Mouse (Mus musculus): ENCODE data around the gene Clec18a. TPM values are rescaled to one million over a fixed set of nuclear protein-coding genes. Genes with fewer than 3 reads are reported as not detected.

The Clec18a gene
- polyA plus RNA-seq, 1 experiment from 2014 or later: not detected

GRCm38 (mm10) chr8:111053827-111054518 lies 38.3 kb downstream of the Clec18a start:
- Histone ChIP-seq H3K27ac (ENCODE audit: low read depth) (no peak overlapping the region), H3K36me3 (ENCODE audit: control insufficient read depth, insufficient read depth, low read length) (peaks cover 76% of the 10 kb centered on the region), H3K9ac (ENCODE audit: low read length) (no peak overlapping the region), H3K9me3 (ENCODE audit: control insufficient read depth, low read length) (no peaks in the 10 kb centered on the region), H3K27me3 (replicated peaks; ENCODE audit: control insufficient read depth, insufficient read depth, low read length) (no peaks in the 10 kb centered on the region), H3K4me2 (ENCODE audit: low read length) (no peak overlapping the region), H3K4me1 (replicated peaks; ENCODE audit: control insufficient read depth, insufficient read depth, low read length) (peaks cover 13% of the 10 kb centered on the region), H3K4me3 (ENCODE audit: low read depth, low read length) (no peak overlapping the region)
- no peak for ATAC-seq (replicated peaks; ENCODE audit: low FRiP score, low TSS enrichment, low read depth)
- 96% methylated on average over 12 of the region's 12 CpGs for WGBS
- DNase-seq (ENCODE audit: low spot score): no peak

- H3K36me3 ChIP-seq (ENCODE audit: control insufficient read depth, insufficient read depth, low read length): peaks cover 100% of the 10 kb centered on the region
- H3K27ac ChIP-seq (ENCODE audit: low read depth): no peak overlapping the region
- WGBS: 94% methylated on average over 7 of the region's 7 CpGs
- DNase-seq (ENCODE audit: low spot score): no peak
- H3K4me2 ChIP-seq (ENCODE audit: low read length): no peak overlapping the region
- no peaks in the 10 kb centered on the region for H3K4me1 ChIP-seq (replicated peaks; ENCODE audit: control insufficient read depth, insufficient read depth, low read length)
- no peak overlapping the region for H3K9ac ChIP-seq (ENCODE audit: low read length)
- H3K4me3 ChIP-seq (ENCODE audit: low read depth, low read length): no peak overlapping the region
- no peaks in the 10 kb centered on the region for H3K27me3 ChIP-seq (replicated peaks; ENCODE audit: control insufficient read depth, insufficient read depth, low read length)
- no peak for ATAC-seq (replicated peaks; ENCODE audit: low FRiP score, low TSS enrichment, low read depth)
- no peaks in the 10 kb centered on the region for H3K9me3 ChIP-seq (ENCODE audit: control insufficient read depth, low read length)
These were observed 43.1 kb downstream of the Clec18a start for GRCm38 (mm10) chr8:111049106-111049505.

GRCm38 (mm10) chr8:111048694-111049093 lies 43.5 kb downstream of the Clec18a start:
- ATAC-seq (replicated peaks; ENCODE audit: low FRiP score, low TSS enrichment, low read depth) (no peak), DNase-seq (ENCODE audit: low spot score) (no peak)
- Histone ChIP-seq H3K27ac (ENCODE audit: low read depth) (no peak overlapping the region), H3K9ac (ENCODE audit: low read length) (no peak overlapping the region), H3K36me3 (ENCODE audit: control insufficient read depth, insufficient read depth, low read length) (peaks cover 100% of the 10 kb centered on the region), H3K4me2 (ENCODE audit: low read length) (no peak overlapping the region), H3K4me1 (replicated peaks; ENCODE audit: control insufficient read depth, insufficient read depth, low read length) (no peaks in the 10 kb centered on the region), H3K4me3 (ENCODE audit: low read depth, low read length) (no peak overlapping the region), H3K27me3 (replicated peaks; ENCODE audit: control insufficient read depth, insufficient read depth, low read length) (no peaks in the 10 kb centered on the region), H3K9me3 (ENCODE audit: control insufficient read depth, low read length) (no peaks in the 10 kb centered on the region)
- WGBS: 92% methylated on average over 2 of the region's 2 CpGs

GRCm38 (mm10) chr8:111044003-111044734 lies 48.1 kb downstream of the Clec18a start:
- H3K4me2 ChIP-seq (ENCODE audit: low read length): no peak overlapping the region
- no peaks in the 10 kb centered on the region for H3K9me3 ChIP-seq (ENCODE audit: control insufficient read depth, low read length)
- H3K27me3 ChIP-seq (replicated peaks; ENCODE audit: control insufficient read depth, insufficient read depth, low read length): no peaks in the 10 kb centered on the region
- DNase-seq (ENCODE audit: low spot score) (no peak), ATAC-seq (replicated peaks; ENCODE audit: low FRiP score, low TSS enrichment, low read depth) (no peak)
- no peak overlapping the region for H3K4me3 ChIP-seq (ENCODE audit: low read depth, low read length)
- H3K27ac ChIP-seq (ENCODE audit: low read depth): no peak overlapping the region
- H3K9ac ChIP-seq (ENCODE audit: low read length): no peak overlapping the region
- no peaks in the 10 kb centered on the region for H3K4me1 ChIP-seq (replicated peaks; ENCODE audit: control insufficient read depth, insufficient read depth, low read length)
- 57% methylated on average over 2 of the region's 2 CpGs for WGBS
- H3K36me3 ChIP-seq (ENCODE audit: control insufficient read depth, insufficient read depth, low read length): peaks cover 100% of the 10 kb centered on the region

- no peaks in the 10 kb centered on the region for H3K27me3 ChIP-seq (replicated peaks; ENCODE audit: control insufficient read depth, insufficient read depth, low read length)
- 93% methylated on average over 19 of the region's 19 CpGs for WGBS
These were observed 49.7 kb downstream of the Clec18a start for GRCm38 (mm10) chr8:111042546-111042945.

GRCm38 (mm10) chr8:111036591-111036990 lies 55.6 kb downstream of the Clec18a start:
- no peak for ATAC-seq (replicated peaks; ENCODE audit: low FRiP score, low TSS enrichment, low read depth)
- H3K9ac ChIP-seq (ENCODE audit: low read length): no peak overlapping the region
- 94% methylated on average over 15 of the region's 15 CpGs for WGBS

More at GRCm38 (mm10) chr8:111042546-111042945, 49.7 kb downstream of the Clec18a start:
- Histone ChIP-seq H3K4me3 (ENCODE audit: low read depth, low read length) (no peak overlapping the region), H3K4me1 (replicated peaks; ENCODE audit: control insufficient read depth, insufficient read depth, low read length) (no peaks in the 10 kb centered on the region), H3K27ac (ENCODE audit: low read depth) (no peak overlapping the region), H3K9ac (ENCODE audit: low read length) (no peak overlapping the region), H3K36me3 (ENCODE audit: control insufficient read depth, insufficient read depth, low read length) (peaks cover 100% of the 10 kb centered on the region), H3K4me2 (ENCODE audit: low read length) (no peak overlapping the region), H3K9me3 (ENCODE audit: control insufficient read depth, low read length) (no peaks in the 10 kb centered on the region)
- DNase-seq (ENCODE audit: low spot score): no peak
- no peak for ATAC-seq (replicated peaks; ENCODE audit: low FRiP score, low TSS enrichment, low read depth)

GRCm38 (mm10) chr8:111034276-111034675 lies 58.0 kb downstream of the Clec18a start:
- peak overlapping the region; percentile 81 for H3K9ac ChIP-seq (ENCODE audit: low read length)
- no peak for DNase-seq (ENCODE audit: low spot score)
- H3K27ac ChIP-seq (ENCODE audit: low read depth): peak overlapping the region; percentile 72
- no peaks in the 10 kb centered on the region for H3K9me3 ChIP-seq (ENCODE audit: control insufficient read depth, low read length)
- H3K4me3 ChIP-seq (ENCODE audit: low read depth, low read length): peak overlapping the region; percentile 77
- 18% methylated on average over 12 of the region's 12 CpGs for WGBS
- ATAC-seq (replicated peaks; ENCODE audit: low FRiP score, low TSS enrichment, low read depth): peak; percentile 26; the same call in 1 of the 2 replicates
- H3K27me3 ChIP-seq (replicated peaks; ENCODE audit: control insufficient read depth, insufficient read depth, low read length): no peaks in the 10 kb centered on the region
- peak overlapping the region; percentile 79 for H3K4me2 ChIP-seq (ENCODE audit: low read length)
- H3K36me3 ChIP-seq (ENCODE audit: control insufficient read depth, insufficient read depth, low read length): peaks cover 28% of the 10 kb centered on the region
- peaks cover 11% of the 10 kb centered on the region for H3K4me1 ChIP-seq (replicated peaks; ENCODE audit: control insufficient read depth, insufficient read depth, low read length)

More at GRCm38 (mm10) chr8:111036591-111036990, 55.6 kb downstream of the Clec18a start:
- H3K4me1 ChIP-seq (replicated peaks; ENCODE audit: control insufficient read depth, insufficient read depth, low read length): peaks cover 11% of the 10 kb centered on the region
- H3K36me3 ChIP-seq (ENCODE audit: control insufficient read depth, insufficient read depth, low read length): peaks cover 51% of the 10 kb centered on the region
- H3K4me2 ChIP-seq (ENCODE audit: low read length): no peak overlapping the region
- DNase-seq (ENCODE audit: low spot score): no peak
- no peaks in the 10 kb centered on the region for H3K27me3 ChIP-seq (replicated peaks; ENCODE audit: control insufficient read depth, insufficient read depth, low read length)
- H3K4me3 ChIP-seq (ENCODE audit: low read depth, low read length): no peak overlapping the region
- H3K27ac ChIP-seq (ENCODE audit: low read depth): no peak overlapping the region
- no peaks in the 10 kb centered on the region for H3K9me3 ChIP-seq (ENCODE audit: control insufficient read depth, low read length)

- peak overlapping the region; percentile 72 for H3K27ac ChIP-seq (ENCODE audit: low read depth)
- H3K4me3 ChIP-seq (ENCODE audit: low read depth, low read length): peak overlapping the region; percentile 77
- H3K4me1 ChIP-seq (replicated peaks; ENCODE audit: control insufficient read depth, insufficient read depth, low read length): peaks cover 11% of the 10 kb centered on the region
- peak overlapping the region; percentile 81 for H3K9ac ChIP-seq (ENCODE audit: low read length)
- 5% methylated on average over 37 of the region's 37 CpGs for whole genome bisulfite sequencing
- peak; percentile 95 for DNase-seq (ENCODE audit: low spot score)
- H3K27me3 ChIP-seq (replicated peaks; ENCODE audit: control insufficient read depth, insufficient read depth, low read length): no peaks in the 10 kb centered on the region
- no peaks in the 10 kb centered on the region for H3K9me3 ChIP-seq (ENCODE audit: control insufficient read depth, low read length)
- ATAC-seq (replicated peaks; ENCODE audit: low FRiP score, low TSS enrichment, low read depth): peak; percentile 99
- peak overlapping the region; percentile 79 for H3K4me2 ChIP-seq (ENCODE audit: low read length)
- peaks cover 22% of the 10 kb centered on the region for H3K36me3 ChIP-seq (ENCODE audit: control insufficient read depth, insufficient read depth, low read length)
These were observed 58.6 kb downstream of the Clec18a start for GRCm38 (mm10) chr8:111033482-111034215.
